Mouse (Mus musculus) lung, embryonic 15.5 days (tissue): ENCODE data around the gene Ttll13. TPM values are rescaled to one million over a fixed set of nuclear protein-coding genes. Genes with fewer than 3 reads are reported as not detected.
A peak's percentile ranks its signal among the peaks of the same experiment; 100 is the strongest.

Experiments
- ATAC-seq: fragments of 200-750 bp; cut with Nextera tagmentation; 2 replicates; pipeline ENCODE4 v1.8.0; 2017; ENCODE audit warnings: moderate number of reproducible peaks, borderline replicate concordance; ENCODE audit not compliant: low FRiP score, low TSS enrichment; ENCODE audit errors: extremely low read depth
- H3K27ac ChIP-seq: fragments of 300-500 bp; sonication (generic); 2 replicates; pipeline ENCODE4 v1.5.1; 2015; ENCODE audit warnings: moderate library complexity, mild to moderate bottlenecking, inconsistent platforms
- H3K27me3 ChIP-seq: fragments of 300-500 bp; sonication (generic); 2 replicates; pipeline ENCODE4 v1.6.1; 2015; ENCODE audit warnings: inconsistent platforms
- H3K36me3 ChIP-seq: fragments of 300-500 bp; sonication (generic); 2 replicates; pipeline ENCODE4 v1.6.1; 2015; ENCODE audit warnings: inconsistent platforms
- H3K4me1 ChIP-seq: fragments of 300-500 bp; sonication (generic); 2 replicates; pipeline ENCODE4 v1.6.1; 2015; ENCODE audit warnings: inconsistent platforms
- H3K4me2 ChIP-seq: fragments of 300-500 bp; sonication (generic); 2 replicates; pipeline ENCODE4 v1.6.1; 2015; ENCODE audit warnings: inconsistent platforms, mild to moderate bottlenecking, moderate library complexity
- H3K4me3 ChIP-seq: fragments of 300-500 bp; sonication (generic); 2 replicates; pipeline ENCODE4 v1.5.1; 2015; ENCODE audit warnings: mild to moderate bottlenecking, inconsistent platforms
- H3K9ac ChIP-seq: fragments of 300-500 bp; sonication (generic); 2 replicates; pipeline ENCODE4 v1.6.1; 2015; ENCODE audit warnings: inconsistent platforms
- H3K9me3 ChIP-seq: fragments of 300-500 bp; sonication (generic); 2 replicates; pipeline ENCODE4 v1.6.1; 2016; ENCODE audit warnings: inconsistent platforms
- WGBS: fragments of 180-500 bp; shearing (Covaris S2); methylation state at CpG from one replicate; pipeline ENCODE4 v1.1.7; 2015; 5-methylcytosine and 5-hydroxymethylcytosine counted together
- polyA plus RNA-seq: library from polyadenylated mRNA; unstranded; fragments of >200 nt; fragmentation: Nextera tagmentation; extraction: Ambion mirVana; gene quantifications from 2 replicates; pipeline ENCODE4 v1.2.1, GENCODE M21; 2015

Ttll13 gene
- polyA plus RNA-seq, 1 experiment from 2014 or later: 0.93 TPM

- no peak for ATAC-seq
- no peaks in the 10 kb centered on the region for H3K36me3 ChIP-seq
- H3K9ac ChIP-seq: no peak overlapping the region
- H3K27me3 ChIP-seq: no peaks in the 10 kb centered on the region
- no peak overlapping the region for H3K27ac ChIP-seq
- no peaks in the 10 kb centered on the region for H3K9me3 ChIP-seq
- peak overlapping the region; percentile 79 for H3K4me2 ChIP-seq
- 0 out of 2 replicates have a peak, but pooled peaks cover 3% of the 10 kb centered on the region for H3K4me1 ChIP-seq
- peak overlapping the region; percentile 60 for H3K4me3 ChIP-seq
- WGBS: 38% methylated on average over 7 of the region's 7 CpGs
These were observed 683 bp downstream of the Ttll13 start for GRCm38 (mm10) chr7:80246859-80247258.

- Histone ChIP-seq H3K27me3 (no peaks in the 10 kb centered on the region), H3K4me3 (no peak overlapping the region), H3K36me3 (no peaks in the 10 kb centered on the region), H3K9ac (no peak overlapping the region), H3K4me1 (no peaks in the 10 kb centered on the region), H3K27ac (no peak overlapping the region), H3K4me2 (no peak overlapping the region), H3K9me3 (no peaks in the 10 kb centered on the region)
- WGBS: 81% methylated on average over 7 of the region's 7 CpGs
- no peak for ATAC-seq
These were observed 6.3 kb downstream of the Ttll13 start for GRCm38 (mm10) chr7:80252437-80252836.

GRCm38 (mm10) chr7:80252886-80253285 lies 6.7 kb downstream of the Ttll13 start:
- Histone ChIP-seq H3K27me3 (no peaks in the 10 kb centered on the region), H3K4me2 (no peak overlapping the region), H3K36me3 (no peaks in the 10 kb centered on the region), H3K9ac (no peak overlapping the region), H3K4me3 (no peak overlapping the region), H3K9me3 (no peaks in the 10 kb centered on the region), H3K27ac (no peak overlapping the region), H3K4me1 (no peaks in the 10 kb centered on the region)
- ATAC-seq: no peak
- WGBS: 83% methylated on average over 11 of the region's 11 CpGs

GRCm38 (mm10) chr7:80255981-80256380 lies 9.8 kb downstream of the Ttll13 start:
- H3K9ac ChIP-seq: no peak overlapping the region
- no peak overlapping the region for H3K4me2 ChIP-seq
- H3K4me3 ChIP-seq: no peak overlapping the region
- no peaks in the 10 kb centered on the region for H3K9me3 ChIP-seq
- H3K4me1 ChIP-seq: peaks cover 7% of the 10 kb centered on the region
- no peak for ATAC-seq
- H3K36me3 ChIP-seq: no peaks in the 10 kb centered on the region
- no peak overlapping the region for H3K27ac ChIP-seq
- peaks cover 5% of the 10 kb centered on the region; the same call in 1 of the 2 replicates for H3K27me3 ChIP-seq
- WGBS: 67% methylated on average over 2 of the region's 2 CpGs

- ATAC-seq: no peak
- Histone ChIP-seq H3K36me3 (no peaks in the 10 kb centered on the region), H3K9ac (no peak overlapping the region), H3K4me2 (no peak overlapping the region), H3K4me3 (no peak overlapping the region), H3K27me3 (peaks cover 5% of the 10 kb centered on the region; the same call in 1 of the 2 replicates), H3K27ac (no peak overlapping the region), H3K4me1 (peaks cover 14% of the 10 kb centered on the region), H3K9me3 (no peaks in the 10 kb centered on the region)
- 65% methylated on average over 2 of the region's 2 CpGs for WGBS
These were observed 11.5 kb downstream of the Ttll13 start for GRCm38 (mm10) chr7:80257706-80258105.

GRCm38 (mm10) chr7:80260625-80261371 lies 14.6 kb downstream of the Ttll13 start, which contains the start of gene Ngrn:
Gene Ngrn, plus strand, starts transcription at chr7:80261215.
- Histone ChIP-seq H3K36me3 (peaks cover 25% of the 10 kb centered on the region), H3K27me3 (peaks cover 5% of the 10 kb centered on the region; the same call in 1 of the 2 replicates), H3K4me2 (peak within 1 kb of the TSS; percentile 83), H3K9ac (peak within 1 kb of the TSS; percentile 71), H3K9me3 (no peaks in the 10 kb centered on the region), H3K27ac (peak within 1 kb of the TSS; percentile 72), H3K4me1 (peaks cover 14% of the 10 kb centered on the region), H3K4me3 (peak within 1 kb of the TSS; percentile 63)
- 22% methylated on average over 40 of the region's 40 CpGs for WGBS
- ATAC-seq: peak; percentile 87; the same call in 1 of the 2 replicates

GRCm38 (mm10) chr7:80261372-80261990 lies 15.3 kb downstream of the Ttll13 start:
- peak; percentile 51; the same call in 1 of the 2 replicates for ATAC-seq
- Histone ChIP-seq H3K36me3 (peaks cover 31% of the 10 kb centered on the region), H3K27ac (peak overlapping the region; percentile 72), H3K9ac (peak overlapping the region; percentile 71), H3K27me3 (peaks cover 5% of the 10 kb centered on the region; the same call in 1 of the 2 replicates), H3K4me2 (peak overlapping the region; percentile 83), H3K4me3 (peak overlapping the region; percentile 63), H3K4me1 (peaks cover 14% of the 10 kb centered on the region), H3K9me3 (no peaks in the 10 kb centered on the region)
- WGBS: 1% methylated on average over 31 of the region's 32 CpGs

GRCm38 (mm10) chr7:80264606-80265005 lies 18.4 kb downstream of the Ttll13 start:
- Histone ChIP-seq H3K4me1 (peaks cover 22% of the 10 kb centered on the region), H3K36me3 (peaks cover 36% of the 10 kb centered on the region), H3K9me3 (no peaks in the 10 kb centered on the region), H3K4me3 (no peak overlapping the region), H3K4me2 (no peak overlapping the region), H3K9ac (no peak overlapping the region), H3K27me3 (peaks cover 1% of the 10 kb centered on the region; the same call in 1 of the 2 replicates), H3K27ac (no peak overlapping the region)
- 84% methylated on average over 12 of the region's 12 CpGs for WGBS
- no peak for ATAC-seq

GRCm38 (mm10) chr7:80267764-80268163 lies 21.6 kb downstream of the Ttll13 start:
- H3K4me3 ChIP-seq: no peak overlapping the region
- no peak overlapping the region for H3K27ac ChIP-seq
- no peak for ATAC-seq
- no peaks in the 10 kb centered on the region for H3K9me3 ChIP-seq
- H3K4me2 ChIP-seq: no peak overlapping the region
- no peaks in the 10 kb centered on the region for H3K27me3 ChIP-seq
- 73% methylated on average over 1 of the region's 1 CpGs for WGBS
- H3K4me1 ChIP-seq: peaks cover 23% of the 10 kb centered on the region
- H3K9ac ChIP-seq: no peak overlapping the region
- H3K36me3 ChIP-seq: peaks cover 36% of the 10 kb centered on the region

- Histone ChIP-seq H3K4me1 (peaks cover 23% of the 10 kb centered on the region), H3K4me2 (peak within 1 kb of the TSS; percentile 92), H3K27me3 (no peaks in the 10 kb centered on the region), H3K4me3 (peak within 1 kb of the TSS; percentile 90), H3K9me3 (no peaks in the 10 kb centered on the region), H3K9ac (peak within 1 kb of the TSS; percentile 76), H3K27ac (peak within 1 kb of the TSS; percentile 66), H3K36me3 (peaks cover 31% of the 10 kb centered on the region)
- 3% methylated on average over 21 of the region's 21 CpGs for WGBS
- peak; percentile 92 for ATAC-seq
These were observed 22.9 kb downstream of the Ttll13 start, which contains the start of gene Vps33b for GRCm38 (mm10) chr7:80268897-80269750. Gene Vps33b, plus strand, starts transcription at chr7:80269649.

- 2% methylated on average over 23 of the region's 23 CpGs for WGBS
- ATAC-seq: peak; percentile 58
- Histone ChIP-seq H3K4me3 (peak overlapping the region; percentile 90), H3K9ac (peak overlapping the region; percentile 76), H3K9me3 (no peaks in the 10 kb centered on the region), H3K27me3 (no peaks in the 10 kb centered on the region), H3K4me2 (peak overlapping the region; percentile 92), H3K4me1 (peaks cover 23% of the 10 kb centered on the region), H3K27ac (peak overlapping the region; percentile 66; the same call in 1 of the 2 replicates), H3K36me3 (peaks cover 31% of the 10 kb centered on the region)
These were observed 23.6 kb downstream of the Ttll13 start for GRCm38 (mm10) chr7:80269751-80270255.
